Mouse (Mus musculus) liver, adult 2 months (tissue): Measurements from ENCODE around the gene Shroom3. TPM values are rescaled to one million over a fixed set of nuclear protein-coding genes. Genes with fewer than 3 reads are reported as not detected.
A peak's percentile ranks its signal among the peaks of the same experiment; 100 is the strongest.

Experiments
- DNase-seq: peaks from one replicate; pipeline ENCODE4 v3.0.0-alpha.2; 2011; ENCODE audit warnings: low read depth, low spot score; ENCODE audit errors: extremely low read depth
- H3K27ac ChIP-seq: fragments of 200-500 bp; replicated peaks from 2 replicates; pipeline ENCODE4 v1.5.1; 2012; ENCODE audit warnings: low read depth, mild to moderate bottlenecking, control low read depth, inconsistent platforms, low read length; ENCODE audit not compliant: insufficient read depth
- H3K27me3 ChIP-seq: fragments of 200-500 bp; 2 replicates; pipeline ENCODE4 v1.6.1; 2012; ENCODE audit warnings: mild to moderate bottlenecking, moderate library complexity, low read length, inconsistent platforms; ENCODE audit not compliant: control insufficient read depth, insufficient read depth
- H3K36me3 ChIP-seq: fragments of 200-500 bp; 2 replicates; pipeline ENCODE4 v1.6.1; 2012; ENCODE audit warnings: low read length, inconsistent platforms; ENCODE audit not compliant: control insufficient read depth, insufficient read depth
- H3K4me1 ChIP-seq: fragments of 200-500 bp; 2 replicates; pipeline ENCODE4 v1.6.1; 2011; ENCODE audit warnings: low read length; ENCODE audit not compliant: control insufficient read depth, insufficient read depth
- H3K4me3 ChIP-seq: fragments of 200-500 bp; 2 replicates; pipeline ENCODE4 v1.5.1; 2011; ENCODE audit warnings: low read depth, mild to moderate bottlenecking, control low read depth, low read length, moderate library complexity; ENCODE audit not compliant: insufficient read depth
- H3K79me2 ChIP-seq: fragments of 200-500 bp; 2 replicates; pipeline ENCODE4 v1.6.1; 2012; ENCODE audit warnings: inconsistent platforms, mild to moderate bottlenecking, low read length, moderate library complexity; ENCODE audit not compliant: control insufficient read depth, insufficient read depth
- H3K9ac ChIP-seq: fragments of 200-500 bp; 2 replicates; pipeline ENCODE4 v1.6.1; 2012; ENCODE audit warnings: low read depth, mild to moderate bottlenecking, control low read depth, inconsistent platforms, low read length
- CTCF ChIP-seq: fragments of 200-500 bp; IDR thresholded peaks from 2 replicates; pipeline ENCODE4 v1.5.1; 2011; ENCODE audit warnings: low read depth, low read length, control low read depth
- POLR2A ChIP-seq: fragments of 200-500 bp; IDR thresholded peaks from 2 replicates; pipeline ENCODE4 v1.6.1; 2011; ENCODE audit warnings: low read length, control low read depth; ENCODE audit not compliant: insufficient read depth; ENCODE audit errors: extremely low read depth
- WGBS: fragments of 180-500 bp; shearing (Covaris S2); methylation state at CpG from one replicate; pipeline ENCODE4 v1.1.7; 2018; 5-methylcytosine and 5-hydroxymethylcytosine counted together
- polyA plus RNA-seq: library from polyadenylated mRNA; depleted of rRNA; stranded (reverse); fragments of >200 nt; gene quantifications from 2 replicates; pipeline ENCODE4 v1.2.3, GENCODE M21; 2012
- total RNA-seq: library from RNA; depleted of rRNA; stranded (reverse); fragments of >200 nt; gene quantifications from 2 replicates; pipeline ENCODE4 v1.2.3, GENCODE M21; 2014

Shroom3 gene
- total and polyA plus RNA-seq, 2 experiments, result 4.0 to 4.1 TPM

- no peak overlapping the region for H3K9ac ChIP-seq
- TF ChIP-seq POLR2A, result no peak
- TF ChIP-seq CTCF, result no peak
- H3K79me2 ChIP-seq, result no peaks in the 10 kb centered on the region
- no peaks in the 10 kb centered on the region for H3K36me3 ChIP-seq
- DNase-seq, result peak; percentile 31
- 0 out of 2 replicates have a peak, but pooled peaks cover 2% of the 10 kb centered on the region for H3K4me1 ChIP-seq
- H3K27ac ChIP-seq, result no peak overlapping the region
- H3K4me3 ChIP-seq, result no peak overlapping the region
- no peaks in the 10 kb centered on the region for H3K27me3 ChIP-seq
- 46% methylated on average over 5 of the region's 5 CpGs for WGBS
Observed at GRCm38 (mm10) chr5:92841474-92841873, 158.2 kb downstream of the Shroom3 start.

DNA sequence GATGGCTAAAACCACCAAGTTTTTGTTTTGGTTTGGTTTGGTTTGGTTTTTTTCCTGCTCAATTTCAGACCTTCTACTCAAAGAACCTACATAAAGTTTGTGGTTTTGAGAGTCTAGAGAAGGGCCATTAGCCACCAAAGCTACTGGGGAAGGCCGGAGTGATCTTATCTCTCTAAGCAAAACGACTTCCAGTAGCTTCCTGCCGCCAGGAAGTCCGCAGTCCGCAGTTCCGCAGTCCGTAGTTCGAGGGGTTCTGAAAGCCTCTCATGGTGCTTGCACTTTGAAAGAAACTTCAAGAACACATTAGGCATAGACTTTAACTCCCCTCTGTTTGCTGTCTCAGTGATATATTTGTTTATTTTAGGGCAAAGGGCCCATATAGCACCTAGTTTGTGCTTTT, 159.2 kb downstream of the Shroom3 start:
- H3K9ac ChIP-seq, result no peak overlapping the region
- 0 out of 2 replicates have a peak, but pooled peaks cover 2% of the 10 kb centered on the region for H3K4me1 ChIP-seq
- H3K36me3 ChIP-seq, result no peaks in the 10 kb centered on the region
- 38% methylated on average over 8 of the region's 8 CpGs for WGBS
- DNase-seq, result no peak
- H3K27ac ChIP-seq, result no peak overlapping the region
- H3K4me3 ChIP-seq, result no peak overlapping the region
- no peaks in the 10 kb centered on the region for H3K79me2 ChIP-seq
- TF ChIP-seq POLR2A (no peak), CTCF (no peak)
- no peaks in the 10 kb centered on the region for H3K27me3 ChIP-seq

DNA sequence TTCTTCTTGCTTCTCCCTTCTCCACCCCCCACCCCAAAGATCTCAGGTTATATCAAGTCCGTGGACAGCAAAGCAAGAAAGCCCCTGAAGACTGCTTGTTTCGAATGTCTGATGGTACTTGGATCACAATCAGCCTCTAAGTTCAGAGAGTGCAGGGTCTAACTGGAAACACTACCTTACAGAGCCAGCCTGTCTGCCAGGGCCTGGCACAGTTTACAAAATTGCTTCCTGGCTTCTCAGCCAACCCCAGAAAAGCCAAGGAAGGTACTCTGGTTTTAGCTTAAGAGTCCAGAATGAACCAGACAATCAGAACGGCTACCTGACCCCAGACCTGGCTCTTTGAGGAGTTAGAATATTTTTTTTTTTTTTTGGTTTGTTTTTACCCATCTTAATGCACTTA, 159.6 kb downstream of the Shroom3 start:
- Histone ChIP-seq H3K27ac (no peak overlapping the region), H3K4me1 (0 out of 2 replicates have a peak, but pooled peaks cover 2% of the 10 kb centered on the region), H3K36me3 (no peaks in the 10 kb centered on the region), H3K4me3 (no peak overlapping the region), H3K27me3 (no peaks in the 10 kb centered on the region), H3K79me2 (no peaks in the 10 kb centered on the region), H3K9ac (no peak overlapping the region)
- 70% methylated on average over 3 of the region's 3 CpGs for WGBS
- no peak for DNase-seq
- no peak for TF ChIP-seq CTCF
- TF ChIP-seq POLR2A, result no peak

GRCm38 (mm10) chr5:92843850-92844785, 160.9 kb downstream of the Shroom3 start:
- no peaks in the 10 kb centered on the region for H3K36me3 ChIP-seq
- no peak overlapping the region for H3K27ac ChIP-seq
- 0 out of 2 replicates have a peak, but pooled peaks cover 2% of the 10 kb centered on the region for H3K4me1 ChIP-seq
- H3K4me3 ChIP-seq, result no peak overlapping the region
- DNase-seq, result no peak
- WGBS, result 94% methylated on average over 20 of the region's 20 CpGs
- no peaks in the 10 kb centered on the region for H3K27me3 ChIP-seq
- no peak overlapping the region for H3K9ac ChIP-seq
- no peak for TF ChIP-seq POLR2A
- no peak for TF ChIP-seq CTCF
- no peaks in the 10 kb centered on the region; the same call in 1 of the 2 replicates for H3K79me2 ChIP-seq

GRCm38 (mm10) chr5:92849743-92850142, 166.5 kb downstream of the Shroom3 start:
- Histone ChIP-seq H3K27ac (no peak overlapping the region), H3K27me3 (no peaks in the 10 kb centered on the region), H3K79me2 (no peaks in the 10 kb centered on the region; the same call in 1 of the 2 replicates), H3K4me1 (no peaks in the 10 kb centered on the region), H3K9ac (no peak overlapping the region), H3K36me3 (no peaks in the 10 kb centered on the region), H3K4me3 (no peak overlapping the region)
- TF ChIP-seq POLR2A (no peak), CTCF (no peak)
- 89% methylated on average over 6 of the region's 6 CpGs for WGBS
- no peak for DNase-seq

DNA sequence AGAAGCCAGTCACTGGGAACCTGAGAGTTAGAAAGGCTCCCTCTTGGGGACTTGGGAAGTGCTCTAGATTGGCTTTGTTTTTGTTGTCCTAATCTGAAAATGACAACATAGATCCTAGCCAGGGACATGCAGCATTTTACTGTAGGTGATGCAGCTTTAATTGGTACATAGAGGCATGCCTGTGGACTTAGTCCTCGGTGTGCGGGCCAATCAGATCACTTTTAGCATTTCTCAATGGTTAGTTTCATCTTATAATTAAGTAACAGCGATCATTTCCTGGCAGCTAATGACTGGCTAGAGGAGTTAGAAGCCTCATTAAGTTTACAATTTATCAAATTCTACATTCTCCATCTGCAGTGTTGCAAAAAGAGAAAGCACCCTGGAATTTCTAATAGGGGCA, 167.7 kb downstream of the Shroom3 start:
- Histone ChIP-seq H3K36me3 (no peaks in the 10 kb centered on the region), H3K9ac (no peak overlapping the region), H3K27ac (no peak overlapping the region), H3K4me3 (no peak overlapping the region), H3K27me3 (no peaks in the 10 kb centered on the region), H3K4me1 (no peaks in the 10 kb centered on the region), H3K79me2 (no peaks in the 10 kb centered on the region; the same call in 1 of the 2 replicates)
- TF ChIP-seq CTCF, result no peak
- TF ChIP-seq POLR2A, result no peak
- DNase-seq, result no peak
- WGBS, result 84% methylated on average over 3 of the region's 3 CpGs
